Mouse (Mus musculus): ENCODE measurements around the gene Kif14.

DNA sequence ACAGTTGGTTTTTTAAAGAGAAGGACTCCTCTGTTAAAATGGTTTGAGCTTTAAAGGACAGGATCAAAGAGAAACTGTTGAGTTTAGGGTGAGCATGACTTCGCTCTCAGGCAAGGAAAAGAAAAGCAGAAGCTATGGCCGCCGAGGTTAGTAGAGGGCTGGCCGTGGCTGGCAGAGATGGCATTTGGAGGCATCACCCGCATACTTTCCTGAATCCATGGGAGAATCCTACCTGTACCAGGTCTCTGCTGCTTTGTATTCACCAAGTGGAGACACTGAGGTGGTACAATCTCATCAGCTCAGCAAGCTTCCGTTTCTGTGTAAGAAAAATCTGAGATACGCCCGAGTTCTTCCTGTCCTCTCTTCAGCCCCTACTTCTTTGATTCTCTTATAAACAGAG is 114.1 kb downstream of the Kif14 start:
- TF ChIP-seq CTCF (IDR thresholded peaks at IDR 0.05; ENCODE audit: extremely low read depth, insufficient read length, insufficient replicate concordance, low read depth, low read length) = no peak
- no peak for TF ChIP-seq POLR2A (IDR thresholded peaks at IDR 0.05; ENCODE audit: low read depth, low read length)

Measured in small intestine, adult 2 months (tissue).